In genomic region chr10:125290320-125290719, GRCm38 (mm10) we compare ENCODE assay signal across 19 mouse cellular contexts.
DNase-seq lines count a peak whose midpoint lies in the region; ATAC-seq and TF ChIP-seq lines count a peak whose summit lies in the region.
"Had no signal": no experiment of that assay in that cellular context is flagged by ENCODE, and none has a peak within 500 bp of the region (broad histone marks: within the 10 kb centered on the region; RNA-seq: fewer than 3 reads in every experiment).

No protein-coding gene starts in this region.

- peaks cover 11% of the 10 kb centered on the region for H3K4me1 ChIP-seq in thymus, adult 2 months (replicated peaks; ENCODE audit: control insufficient read depth, insufficient read depth, low read length)
- H3K4me1 ChIP-seq: embryonic facial prominence, embryonic 10.5 days; embryonic facial prominence, embryonic 12.5 days; forebrain, embryonic 13.5 days; forebrain, embryonic 15.5 days had no signal

- H3K27ac ChIP-seq in thymus, adult 2 months (ENCODE audit: control insufficient read depth, insufficient read depth, low read length): no peak overlapping the region
- H3K27ac ChIP-seq: embryonic facial prominence, embryonic 10.5 days; embryonic facial prominence, embryonic 12.5 days; forebrain, embryonic 13.5 days; forebrain, embryonic 15.5 days had no signal

- ATAC-seq in granulocyte monocyte progenitor cell, adult 5-6 weeks (replicated peaks; ENCODE audit: poor library complexity, severe bottlenecking): peak; percentile 50
- ATAC-seq: forebrain, embryonic 13.5 days; forebrain, embryonic 15.5 days; forebrain, postnatal 0 days had no signal

- peak; percentile 8 for DNase-seq in thymus, postnatal 14 days
- DNase-seq in thymus, adult 2 months: no peak
- no peak for DNase-seq in kidney, postnatal 25 days
- DNase-seq in urinary bladder, postnatal 10 days (ENCODE audit: low spot score): no peak
- DNase-seq: adrenal gland, adult 2 months; adrenal gland, postnatal 10 days; adrenal gland, postnatal 25 days; cerebellum, adult 11 months; cerebellum, adult 18-20 months; cerebellum, adult 8-10 months; cerebellum, adult 9-11 months; cerebellum, postnatal 14 days; cerebellum, postnatal 36 days; forebrain, postnatal 0 days had no signal

- no peak for TF ChIP-seq POLR2A in thymus, adult 2 months (IDR thresholded peaks at IDR 0.05; ENCODE audit: control insufficient read depth, extremely low read depth, insufficient read depth, low read length, poor library complexity)

- WGBS in thymus, adult 2 months: 41% methylated on average over 9 of the region's 9 CpGs

- no peaks in the 10 kb centered on the region for H3K36me3 ChIP-seq in thymus, adult 2 months (ENCODE audit: control insufficient read depth, insufficient read depth, low read length)
- H3K36me3 ChIP-seq: embryonic facial prominence, embryonic 10.5 days; embryonic facial prominence, embryonic 12.5 days; forebrain, embryonic 15.5 days had no signal

- no peak for TF ChIP-seq CTCF in thymus, adult 2 months (IDR thresholded peaks at IDR 0.05; ENCODE audit: borderline replicate concordance, control insufficient read depth, extremely low read depth, insufficient read depth, low read length, poor library complexity)

- H3K27me3 ChIP-seq in thymus, adult 2 months (ENCODE audit: control insufficient read depth, insufficient read depth, low read length): no peaks in the 10 kb centered on the region
- H3K27me3 ChIP-seq: embryonic facial prominence, embryonic 12.5 days; forebrain, embryonic 13.5 days; forebrain, embryonic 15.5 days had no signal

- no peak overlapping the region for H3K4me3 ChIP-seq in thymus, adult 2 months (ENCODE audit: control insufficient read depth, insufficient read depth, low read length)
- H3K4me3 ChIP-seq: embryonic facial prominence, embryonic 10.5 days; embryonic facial prominence, embryonic 12.5 days; forebrain, embryonic 13.5 days; forebrain, embryonic 15.5 days had no signal
